Mouse (Mus musculus): ENCODE data around the gene Trim2. TPM values are rescaled to one million over a fixed set of nuclear protein-coding genes. Genes with fewer than 3 reads are reported as not detected.

Trim2 gene
- polyA plus RNA-seq, 1 experiment from 2014 or later, result 137 TPM

- no peak overlapping the region for H3K4me2 ChIP-seq
- peaks cover 3% of the 10 kb centered on the region; the same call in 1 of the 2 replicates for H3K9me3 ChIP-seq
- peaks cover 10% of the 10 kb centered on the region for H3K4me1 ChIP-seq (replicated peaks)
- no peak overlapping the region for H3K4me3 ChIP-seq
- no peaks in the 10 kb centered on the region for H3K27me3 ChIP-seq
- WGBS, result 86% methylated on average over 6 of the region's 6 CpGs
- no peak overlapping the region for H3K9ac ChIP-seq
- ATAC-seq (ENCODE audit: low FRiP score), result peak; percentile 47; the same call in 1 of the 2 replicates
- no peaks in the 10 kb centered on the region for H3K36me3 ChIP-seq
- H3K27ac ChIP-seq, result no peak overlapping the region
Observed at GRCm38 (mm10) chr3:84313801-84314541, 7.3 kb upstream of the Trim2 start.

GRCm38 (mm10) chr3:84313003-84313800 is 6.5 kb upstream of the Trim2 start:
- Histone ChIP-seq H3K27me3 (no peaks in the 10 kb centered on the region), H3K4me2 (peak overlapping the region; percentile 30; the same call in 1 of the 2 replicates), H3K4me1 (replicated peaks) (peaks cover 10% of the 10 kb centered on the region), H3K9me3 (peaks cover 3% of the 10 kb centered on the region; the same call in 1 of the 2 replicates), H3K9ac (no peak overlapping the region), H3K27ac (no peak overlapping the region), H3K4me3 (no peak overlapping the region), H3K36me3 (no peaks in the 10 kb centered on the region)
- WGBS, result 51% methylated on average over 18 of the region's 18 CpGs
- peak; percentile 62 for ATAC-seq (ENCODE audit: low FRiP score)

DNA sequence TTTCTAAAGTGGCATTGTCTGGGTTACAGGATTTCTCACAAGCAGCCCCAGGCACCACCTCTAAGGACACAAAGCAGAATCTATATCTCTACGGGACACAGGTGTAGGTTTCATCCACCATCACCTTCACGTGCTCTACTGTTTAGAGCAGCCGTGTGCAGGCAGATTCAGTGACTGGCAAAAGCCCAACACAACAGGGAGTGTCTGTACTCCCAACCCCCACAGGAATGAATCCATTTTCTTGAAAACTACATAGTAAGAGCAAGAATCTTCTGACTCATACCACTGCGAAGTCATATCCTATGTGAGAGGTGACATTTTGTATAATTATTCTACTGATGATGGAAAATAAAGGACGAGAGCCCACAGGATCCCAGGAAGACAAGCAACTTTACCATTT is 5.6 kb upstream of the Trim2 start:
- Histone ChIP-seq H3K9me3 (peaks cover 3% of the 10 kb centered on the region; the same call in 1 of the 2 replicates), H3K27ac (no peak overlapping the region), H3K36me3 (no peaks in the 10 kb centered on the region), H3K27me3 (no peaks in the 10 kb centered on the region), H3K4me3 (no peak overlapping the region), H3K4me2 (no peak overlapping the region), H3K9ac (no peak overlapping the region), H3K4me1 (replicated peaks) (peaks cover 10% of the 10 kb centered on the region)
- 86% methylated on average over 5 of the region's 5 CpGs for WGBS
- no peak for ATAC-seq (ENCODE audit: low FRiP score)

DNA sequence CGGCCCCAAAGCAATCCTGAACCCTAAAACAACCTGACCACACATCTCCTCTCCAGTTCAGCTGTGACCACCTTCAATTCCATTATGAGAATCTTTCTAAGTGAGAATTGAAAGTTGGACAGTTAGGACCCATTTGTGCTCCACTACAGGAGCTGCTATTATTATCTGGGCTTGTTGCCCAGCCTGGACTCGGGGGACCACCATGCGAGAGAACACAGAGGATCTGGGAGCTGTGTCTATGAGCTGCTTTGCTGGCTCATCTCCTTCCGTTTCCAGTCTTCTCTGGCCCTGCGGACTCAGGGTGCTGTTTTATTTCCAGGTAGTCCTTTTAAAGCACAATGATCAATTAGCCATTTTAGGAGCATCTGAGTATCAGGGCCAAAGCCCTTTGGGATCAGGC is 839 bp upstream of the Trim2 start:
- ATAC-seq (ENCODE audit: low FRiP score), result no peak
- Histone ChIP-seq H3K9ac (no peak overlapping the region), H3K27me3 (no peaks in the 10 kb centered on the region), H3K4me1 (replicated peaks) (peaks cover 38% of the 10 kb centered on the region), H3K9me3 (peaks cover 3% of the 10 kb centered on the region; the same call in 1 of the 2 replicates), H3K36me3 (no peaks in the 10 kb centered on the region), H3K4me3 (no peak overlapping the region), H3K4me2 (no peak overlapping the region), H3K27ac (no peak overlapping the region)
- 88% methylated on average over 5 of the region's 5 CpGs for WGBS

DNA sequence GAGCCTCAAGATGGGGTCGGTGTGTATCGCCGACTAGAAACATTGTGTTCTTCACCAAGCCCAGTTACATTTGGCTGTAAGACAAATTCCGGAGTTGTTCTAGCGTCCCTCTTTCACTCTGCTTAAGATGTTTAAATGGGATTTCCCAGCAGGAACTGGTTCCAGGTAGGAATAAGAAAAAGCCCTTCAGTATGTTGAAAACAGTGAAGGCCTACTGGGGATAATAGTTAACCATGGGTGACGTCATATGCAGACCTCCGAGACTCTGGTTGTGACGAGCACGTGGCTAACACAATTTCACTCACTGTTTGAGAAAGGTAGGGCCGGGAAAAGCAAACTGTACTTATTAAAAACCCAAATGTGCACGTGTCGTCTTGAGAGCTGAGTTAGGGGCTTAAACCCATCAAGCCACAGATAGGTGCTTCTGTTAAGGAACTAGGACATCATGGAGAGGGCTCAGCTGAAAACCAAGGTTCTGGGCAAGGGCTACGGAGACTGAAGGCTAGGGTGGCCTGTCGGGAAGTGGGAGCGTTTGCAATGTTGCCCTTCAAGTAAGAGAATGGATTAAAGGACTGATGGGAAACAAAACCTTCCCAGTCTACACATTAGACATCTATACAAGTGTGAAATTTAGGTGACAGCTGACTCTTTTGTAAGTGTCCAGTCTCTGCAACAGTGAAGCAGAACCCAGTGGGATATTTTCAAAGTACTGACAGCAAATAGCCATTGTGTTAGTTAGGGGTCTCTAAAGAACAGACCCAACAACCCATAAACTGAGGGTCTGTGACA is 761 bp downstream of the Trim2 start:
- H3K4me1 ChIP-seq (replicated peaks), result peaks cover 52% of the 10 kb centered on the region
- 22% methylated on average over 15 of the region's 15 CpGs for WGBS
- H3K27ac ChIP-seq, result peak overlapping the region; percentile 93
- H3K9ac ChIP-seq, result 0 out of 2 replicates have a peak overlapping the region, but pooled peaks have one; percentile 73
- ATAC-seq (ENCODE audit: low FRiP score), result peak; percentile 38
- H3K36me3 ChIP-seq, result no peaks in the 10 kb centered on the region
- H3K4me2 ChIP-seq, result peak overlapping the region; percentile 74
- H3K9me3 ChIP-seq, result peaks cover 3% of the 10 kb centered on the region; the same call in 1 of the 2 replicates
- peak overlapping the region; percentile 47 for H3K4me3 ChIP-seq
- H3K27me3 ChIP-seq, result no peaks in the 10 kb centered on the region

DNA sequence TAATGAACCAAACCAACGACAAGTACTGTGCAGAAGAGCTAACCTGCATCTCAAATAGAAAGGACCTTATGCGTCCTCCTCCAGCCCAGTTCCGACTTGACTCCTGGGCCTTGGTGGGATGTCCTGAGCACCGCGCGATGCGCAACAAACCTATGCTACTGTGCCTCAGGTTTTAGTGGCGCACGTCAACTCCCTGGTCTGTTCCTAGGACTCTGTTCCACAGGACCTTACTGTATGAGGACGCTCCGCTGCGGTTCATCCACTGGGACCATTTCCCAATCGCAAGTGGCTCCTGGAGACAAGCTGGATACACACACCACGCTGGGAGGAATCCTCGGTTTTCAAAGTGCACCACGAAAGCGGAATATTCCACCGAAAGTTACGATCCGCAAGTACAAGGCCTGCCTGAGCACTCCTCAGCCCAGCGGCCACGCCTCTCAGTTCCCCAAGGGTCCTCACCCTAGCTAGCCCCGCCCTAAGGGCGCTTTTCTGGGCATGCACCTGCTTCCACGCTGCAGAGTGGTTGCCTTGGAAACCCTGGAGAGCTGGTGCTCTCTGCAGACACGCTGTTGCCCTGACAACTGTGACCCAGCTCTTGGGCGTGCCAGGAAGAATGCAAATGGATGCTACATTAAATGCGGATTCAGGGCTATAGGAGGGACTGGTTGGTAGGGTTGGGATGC is 1.5 kb downstream of the Trim2 start:
- Histone ChIP-seq H3K4me1 (replicated peaks) (peaks cover 57% of the 10 kb centered on the region), H3K27me3 (no peaks in the 10 kb centered on the region), H3K9ac (peak overlapping the region; percentile 73), H3K9me3 (peaks cover 3% of the 10 kb centered on the region; the same call in 1 of the 2 replicates), H3K4me2 (peak overlapping the region; percentile 74), H3K4me3 (peak overlapping the region; percentile 47), H3K36me3 (no peaks in the 10 kb centered on the region), H3K27ac (peak overlapping the region; percentile 93)
- ATAC-seq (ENCODE audit: low FRiP score), result peak; percentile 94
- 1% methylated on average over 28 of the region's 28 CpGs for WGBS

DNA sequence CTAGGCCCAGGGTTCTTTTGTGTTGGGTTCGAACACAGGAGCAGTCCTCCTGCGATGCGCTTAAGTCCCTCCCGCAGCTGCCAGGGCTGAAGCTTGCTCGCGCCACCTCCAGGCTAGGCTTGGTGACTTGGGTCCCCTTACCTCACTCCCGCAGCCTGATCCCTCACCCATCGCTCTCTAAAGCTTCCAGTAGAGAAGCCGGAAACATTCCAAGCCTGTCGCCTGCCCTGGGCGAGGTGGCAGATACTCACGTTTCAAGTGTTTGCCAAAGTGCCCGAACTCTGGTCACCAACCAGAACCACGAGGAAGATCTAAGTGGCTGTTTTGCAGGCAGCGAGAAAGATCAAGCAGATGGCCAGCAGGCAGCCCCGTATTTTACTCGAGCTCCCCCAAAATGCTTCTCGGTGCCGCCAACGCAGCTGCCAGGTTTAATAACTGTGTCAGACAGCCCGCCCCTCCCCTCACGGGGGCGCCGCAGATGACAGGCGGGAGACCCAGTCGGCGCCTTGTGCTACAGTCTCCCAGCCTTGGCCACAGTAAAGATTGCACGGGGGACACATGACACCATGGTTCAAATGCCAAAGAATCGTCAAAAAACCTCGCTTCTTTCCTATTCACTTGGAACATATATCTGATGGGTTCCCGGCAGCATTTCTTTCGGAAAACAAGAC is 2.2 kb downstream of the Trim2 start:
- peak overlapping the region; percentile 73 for H3K9ac ChIP-seq
- under 1% methylated on average over 32 of the region's 32 CpGs for WGBS
- no peaks in the 10 kb centered on the region for H3K27me3 ChIP-seq
- peaks cover 57% of the 10 kb centered on the region for H3K4me1 ChIP-seq (replicated peaks)
- H3K27ac ChIP-seq, result peak overlapping the region; percentile 93
- H3K36me3 ChIP-seq, result no peaks in the 10 kb centered on the region
- ATAC-seq (ENCODE audit: low FRiP score), result peak; percentile 49
- peak overlapping the region; percentile 47 for H3K4me3 ChIP-seq
- H3K4me2 ChIP-seq, result peak overlapping the region; percentile 74
- no peaks in the 10 kb centered on the region for H3K9me3 ChIP-seq

GRCm38 (mm10) chr3:84303395-84303949 is 3.2 kb downstream of the Trim2 start:
- Histone ChIP-seq H3K4me3 (peak overlapping the region; percentile 47), H3K9me3 (no peaks in the 10 kb centered on the region), H3K27me3 (no peaks in the 10 kb centered on the region), H3K9ac (peak overlapping the region; percentile 73), H3K27ac (peak overlapping the region; percentile 93), H3K36me3 (no peaks in the 10 kb centered on the region), H3K4me1 (replicated peaks) (peaks cover 57% of the 10 kb centered on the region), H3K4me2 (peak overlapping the region; percentile 74)
- ATAC-seq (ENCODE audit: low FRiP score), result no peak
- WGBS, result 33% methylated on average over 8 of the region's 8 CpGs

DNA sequence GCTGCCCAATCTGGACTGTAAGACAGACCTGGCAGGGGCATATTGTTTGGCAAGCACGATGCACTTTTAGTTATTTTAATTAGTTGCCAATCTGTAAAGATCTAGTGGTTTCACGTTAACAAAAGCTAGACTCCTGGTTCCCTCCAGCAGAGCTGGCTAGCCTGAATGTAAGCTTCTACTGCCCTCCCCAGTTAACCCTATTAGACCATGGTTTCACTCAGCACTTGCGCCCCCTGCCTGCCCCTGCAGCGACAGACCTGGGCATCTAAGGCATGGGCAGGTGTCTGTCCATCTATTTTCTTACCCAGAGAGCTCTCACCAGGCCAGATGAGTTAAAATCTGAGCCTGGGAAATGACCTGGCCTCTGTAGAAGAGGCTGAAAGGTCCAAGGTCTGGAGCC is 4.4 kb downstream of the Trim2 start:
- 11% methylated on average over 4 of the region's 4 CpGs for WGBS
- Histone ChIP-seq H3K4me3 (peak overlapping the region; percentile 47; the same call in 1 of the 2 replicates), H3K9me3 (no peaks in the 10 kb centered on the region), H3K9ac (peak overlapping the region; percentile 26; the same call in 1 of the 2 replicates), H3K4me1 (replicated peaks) (peaks cover 57% of the 10 kb centered on the region), H3K4me2 (peak overlapping the region; percentile 74), H3K27ac (peak overlapping the region; percentile 41; the same call in 1 of the 2 replicates), H3K27me3 (no peaks in the 10 kb centered on the region), H3K36me3 (no peaks in the 10 kb centered on the region)
- no peak for ATAC-seq (ENCODE audit: low FRiP score)

- Histone ChIP-seq H3K27me3 (no peaks in the 10 kb centered on the region), H3K4me2 (peak overlapping the region; percentile 74), H3K9ac (peak overlapping the region; percentile 26; the same call in 1 of the 2 replicates), H3K4me1 (replicated peaks) (peaks cover 57% of the 10 kb centered on the region), H3K4me3 (no peak overlapping the region), H3K27ac (0 out of 2 replicates have a peak overlapping the region, but pooled peaks have one; percentile 41), H3K9me3 (no peaks in the 10 kb centered on the region), H3K36me3 (no peaks in the 10 kb centered on the region)
- WGBS, result 86% methylated on average over 4 of the region's 4 CpGs
- ATAC-seq (ENCODE audit: low FRiP score), result no peak
Observed at GRCm38 (mm10) chr3:84301674-84302073, 5.0 kb downstream of the Trim2 start.

- WGBS, result 65% methylated on average over 3 of the region's 3 CpGs
- H3K36me3 ChIP-seq, result no peaks in the 10 kb centered on the region
Observed at GRCm38 (mm10) chr3:84298186-84298585, 8.5 kb downstream of the Trim2 start.

More at GRCm38 (mm10) chr3:84298186-84298585, 8.5 kb downstream of the Trim2 start:
- Histone ChIP-seq H3K27me3 (no peaks in the 10 kb centered on the region), H3K4me3 (no peak overlapping the region), H3K4me1 (replicated peaks) (peaks cover 36% of the 10 kb centered on the region), H3K4me2 (no peak overlapping the region), H3K9me3 (no peaks in the 10 kb centered on the region), H3K27ac (no peak overlapping the region), H3K9ac (no peak overlapping the region)
- ATAC-seq (ENCODE audit: low FRiP score), result no peak

Data from hindbrain, embryonic 13.5 days (tissue).